Mouse (Mus musculus): ENCODE measurements around the gene Stpg3.

Stpg3 gene

DNA sequence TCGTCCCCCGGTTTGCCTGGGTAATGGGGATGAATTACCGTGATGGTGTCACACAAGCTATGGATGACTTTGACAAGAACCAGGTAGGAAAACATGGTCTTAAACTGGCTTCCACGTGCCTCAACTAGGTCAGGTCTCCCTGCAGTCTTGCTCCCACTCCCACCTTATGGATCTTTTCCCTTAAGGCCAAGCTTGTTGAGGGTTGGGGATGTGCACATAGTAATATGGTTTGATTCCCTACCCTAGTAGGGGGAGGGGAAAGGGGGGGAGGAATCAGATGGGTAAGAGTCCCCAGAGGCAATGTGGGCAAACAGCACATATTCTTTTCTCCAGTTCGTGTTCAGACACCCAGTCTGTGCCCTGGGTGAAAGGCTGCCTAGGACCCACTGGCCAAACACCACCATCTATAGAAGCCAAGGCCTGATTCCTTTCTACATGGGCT is 6.9 kb upstream of the Stpg3 start:
- in situ Hi-C loops (cut with MboI; ENCODE audit: low pct_unique_long_range_greater_than_20kb in 1 of 2, low sequenced_read_pairs in 2 of 2, unreplicated experiment in 1 of 2) = no loop called here

DNA sequence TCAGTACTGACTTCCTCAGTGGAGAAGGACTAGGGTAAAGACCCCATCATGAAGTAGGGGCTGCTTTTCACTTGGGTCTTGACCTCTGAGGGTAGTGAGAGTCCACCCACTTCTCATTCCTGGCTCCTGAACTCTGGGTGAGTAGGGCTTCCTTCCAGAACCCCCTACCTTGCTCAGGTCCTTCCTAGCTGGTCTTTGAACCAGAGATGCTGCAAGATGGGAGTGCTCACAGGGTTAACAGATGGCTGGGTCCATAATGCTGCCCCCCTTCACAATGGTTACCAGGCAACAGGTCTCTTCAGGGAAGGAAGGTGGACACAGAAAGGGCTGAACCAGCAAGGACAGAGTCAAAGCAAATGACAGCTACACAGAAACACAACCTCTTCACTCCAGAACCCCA is 4.0 kb upstream of the Stpg3 start, which contains the start of gene Fam166a:
Fam166a (plus strand) TSS at position 301 of the 400 bp plus-strand sequence.
- in situ Hi-C loops (cut with MboI; ENCODE audit: low pct_unique_long_range_greater_than_20kb in 1 of 2, low sequenced_read_pairs in 2 of 2, unreplicated experiment in 1 of 2) = no loop called here

GRCm38 (mm10) chr2:25217666-25218065 is 3.2 kb upstream of the Stpg3 start:
- in situ Hi-C loops (cut with MboI; ENCODE audit: low pct_unique_long_range_greater_than_20kb in 1 of 2, low sequenced_read_pairs in 2 of 2, unreplicated experiment in 1 of 2) = no loop called here

DNA sequence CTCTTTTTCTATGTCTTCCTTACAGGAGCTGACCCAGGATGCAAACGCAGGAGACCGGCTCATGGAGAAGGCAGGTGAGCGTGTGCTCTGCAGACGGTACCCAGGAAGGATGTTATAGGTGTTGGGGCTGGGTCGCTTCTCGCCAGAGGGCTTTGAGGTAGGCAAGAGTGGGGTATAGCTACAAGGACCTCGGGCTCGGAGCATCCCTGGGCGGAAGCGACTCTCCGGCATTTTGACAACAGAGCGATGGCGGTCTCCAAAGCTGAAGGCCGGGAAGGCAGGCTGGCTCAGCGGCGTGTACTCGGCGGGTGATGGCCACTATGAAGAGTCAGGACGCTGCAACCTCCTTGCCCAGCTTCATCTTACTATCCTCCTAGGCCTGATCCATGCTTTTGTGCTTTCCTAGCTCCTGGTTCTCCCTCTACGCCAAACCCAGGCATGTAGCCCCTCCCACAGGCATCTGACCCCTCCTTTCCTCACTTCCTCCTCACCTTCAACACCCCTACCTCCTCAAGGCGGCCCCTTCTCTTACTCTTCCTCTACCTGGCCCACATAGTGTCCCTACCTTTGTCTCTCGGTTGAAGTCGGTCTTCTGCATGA is 1.1 kb downstream of the Stpg3 start:
- in situ Hi-C loops (cut with MboI; ENCODE audit: low pct_unique_long_range_greater_than_20kb in 1 of 2, low sequenced_read_pairs in 2 of 2, unreplicated experiment in 1 of 2) = no loop called here

DNA sequence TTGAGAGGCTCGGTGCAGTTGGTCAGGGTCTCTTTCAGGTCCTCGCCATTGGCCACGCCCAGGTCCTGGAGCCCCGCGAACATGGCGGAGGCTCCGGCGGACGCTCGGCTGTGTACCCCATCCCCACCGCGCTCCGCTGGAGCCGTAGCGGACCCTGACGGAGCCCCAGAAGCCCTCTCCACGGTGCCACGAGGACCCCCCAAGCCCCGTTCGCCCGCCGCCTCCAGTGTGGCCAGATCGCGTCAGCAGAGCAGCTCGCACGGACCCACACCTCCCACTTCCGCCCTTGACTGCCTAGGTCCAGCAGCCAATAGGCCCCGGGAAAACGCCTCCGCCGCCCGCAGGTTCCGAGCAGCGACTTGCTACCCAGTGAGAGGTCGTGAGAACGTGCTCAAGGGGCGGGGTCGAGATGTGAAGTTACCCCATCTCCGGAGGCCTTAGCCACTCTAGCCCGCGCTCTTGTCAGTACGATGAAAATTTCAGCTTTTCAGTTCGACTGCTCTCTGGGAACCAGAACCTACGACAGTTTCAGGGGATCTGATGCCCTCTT is 3.2 kb downstream of the Stpg3 start, which contains the start of gene Nelfb:
Nelfb (minus strand) TSS at position 369 of the 550 bp plus-strand sequence.
- in situ Hi-C loops (cut with MboI; ENCODE audit: low pct_unique_long_range_greater_than_20kb in 1 of 2, low sequenced_read_pairs in 2 of 2, unreplicated experiment in 1 of 2) = no loop called here

- in situ Hi-C loops (cut with MboI; ENCODE audit: low pct_unique_long_range_greater_than_20kb in 1 of 2, low sequenced_read_pairs in 2 of 2, unreplicated experiment in 1 of 2) = no loop called here
Observed at GRCm38 (mm10) chr2:25210686-25211085, 3.8 kb downstream of the Stpg3 start.

DNA sequence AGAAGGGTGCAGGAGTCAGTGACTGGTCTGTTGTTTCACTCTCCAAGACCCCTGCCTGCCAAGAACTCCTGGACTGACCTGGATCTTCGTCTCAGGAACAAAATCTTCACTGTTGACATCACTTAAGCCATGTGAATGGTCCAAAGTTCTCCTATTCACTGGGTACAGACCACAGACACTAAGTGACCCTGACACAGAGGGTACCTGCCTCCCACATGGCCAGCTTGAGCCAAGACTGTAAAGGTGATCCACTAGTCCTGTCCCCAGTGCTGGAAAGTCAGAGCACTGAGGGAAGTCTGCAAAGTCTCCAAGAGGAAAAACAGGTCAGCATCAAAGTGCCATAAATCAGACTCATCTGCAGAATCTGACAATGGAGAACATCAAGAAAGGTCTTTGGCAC is 6.8 kb downstream of the Stpg3 start:
- in situ Hi-C loops (cut with MboI; ENCODE audit: low pct_unique_long_range_greater_than_20kb in 1 of 2, low sequenced_read_pairs in 2 of 2, unreplicated experiment in 1 of 2) = no loop called here

DNA sequence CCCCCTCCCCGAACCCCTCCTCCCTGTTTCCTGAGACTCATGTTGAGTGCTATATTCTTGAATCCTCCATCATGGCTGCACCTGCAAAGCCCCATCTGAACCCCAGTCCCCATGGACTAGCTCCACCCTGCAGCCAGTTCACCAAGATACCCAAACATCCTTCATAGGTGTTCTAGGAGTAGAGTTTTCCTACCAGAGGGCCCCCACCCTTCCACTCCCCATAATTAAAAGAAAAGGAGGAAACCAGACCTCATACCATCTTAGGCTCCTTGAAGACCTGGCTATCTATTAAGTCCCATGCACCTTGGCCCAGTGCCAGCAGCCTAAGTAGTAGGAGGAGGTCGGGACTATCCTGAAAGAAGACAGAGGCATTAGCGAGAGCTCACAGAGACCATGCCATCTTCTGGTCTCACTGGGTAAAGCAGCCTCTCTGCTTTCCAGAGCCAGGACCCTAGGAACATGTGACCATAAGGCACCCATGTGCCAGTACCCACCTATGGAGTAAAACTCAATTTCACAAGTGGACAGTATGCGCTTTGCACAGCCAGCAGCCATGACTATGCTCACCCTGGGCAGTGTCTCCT is 10.7 kb downstream of the Stpg3 start:
- in situ Hi-C loops (cut with MboI; ENCODE audit: low pct_unique_long_range_greater_than_20kb in 1 of 2, low sequenced_read_pairs in 2 of 2, unreplicated experiment in 1 of 2) = no loop called here

- in situ Hi-C loops (cut with MboI; ENCODE audit: low pct_unique_long_range_greater_than_20kb in 1 of 2, low sequenced_read_pairs in 2 of 2, unreplicated experiment in 1 of 2) = no loop called here
Observed at GRCm38 (mm10) chr2:25200631-25201030, 13.8 kb downstream of the Stpg3 start.

DNA sequence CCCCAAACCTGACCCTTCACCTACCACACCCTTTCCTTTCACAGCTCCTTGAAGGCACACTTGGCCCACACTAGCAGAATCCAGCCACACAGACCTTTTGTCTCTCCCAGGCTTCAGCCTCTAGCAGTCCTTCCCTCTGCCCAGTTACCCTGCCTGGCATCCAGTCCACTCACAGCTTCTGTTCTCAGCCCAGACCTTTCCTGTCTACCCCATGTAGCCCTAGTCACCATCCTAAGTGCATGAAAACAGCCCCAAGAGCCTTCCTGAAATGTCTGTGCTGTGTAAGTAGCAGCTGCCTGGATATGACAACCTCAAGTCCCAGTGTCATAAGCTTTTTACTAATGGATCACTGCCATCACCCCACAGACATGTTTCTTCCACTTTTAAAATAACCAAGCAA is 16.5 kb downstream of the Stpg3 start:
- in situ Hi-C loops (cut with MboI; ENCODE audit: low pct_unique_long_range_greater_than_20kb in 1 of 2, low sequenced_read_pairs in 2 of 2, unreplicated experiment in 1 of 2) = loop anchor here in 1 of 2 experiments (10.0 kb wide), 1 partner anchor 57 kb away; the partner anchor contains the start of gene Tmem203

GRCm38 (mm10) chr2:25197191-25197590 is 17.2 kb downstream of the Stpg3 start:
- in situ Hi-C loops (cut with MboI; ENCODE audit: low pct_unique_long_range_greater_than_20kb in 1 of 2, low sequenced_read_pairs in 2 of 2, unreplicated experiment in 1 of 2) = loop anchor here in 1 of 2 experiments (10.0 kb wide), 1 partner anchor 58 kb away; the partner anchor contains the start of gene Tmem203

DNA sequence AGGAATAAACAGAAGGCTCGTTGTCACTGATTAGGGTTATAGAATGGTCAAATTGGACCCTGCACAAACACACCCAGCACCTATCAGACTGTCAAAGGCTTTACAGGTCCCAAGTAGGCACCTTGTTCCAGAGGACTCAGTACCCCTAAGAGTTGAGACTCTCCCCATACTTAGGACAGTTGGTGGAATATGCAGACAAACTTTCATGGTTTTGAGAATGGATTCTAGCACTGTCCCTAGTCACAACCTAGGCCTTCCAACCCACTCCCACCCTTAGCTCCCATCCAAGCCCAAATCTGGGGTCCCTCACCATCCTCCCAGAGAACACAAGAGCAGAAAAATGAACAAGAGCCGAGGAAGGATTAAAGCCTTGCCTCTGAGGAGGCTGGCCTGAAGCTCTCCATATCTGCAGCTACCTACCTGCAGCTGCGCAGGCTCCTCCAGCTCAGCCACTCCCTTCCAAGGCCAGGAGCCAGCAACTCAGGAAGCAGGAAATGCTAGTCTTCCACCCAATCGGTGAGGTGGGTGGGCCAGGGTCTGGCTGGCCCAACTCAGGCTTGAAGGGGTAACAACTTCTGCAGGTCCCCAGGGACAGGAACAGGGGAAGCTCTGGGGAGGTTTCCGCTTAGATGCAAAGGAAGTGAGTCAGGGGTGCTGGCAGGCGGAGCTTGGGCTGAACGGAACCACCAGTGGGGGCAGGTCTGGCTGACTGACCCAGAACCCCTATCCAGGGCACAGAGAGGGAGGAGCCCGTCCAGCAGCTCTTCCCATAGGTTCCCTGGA is 18.1 kb downstream of the Stpg3 start, which contains the start of gene Tor4a:
Tor4a (minus strand) TSS at position 715 of the 783 bp plus-strand sequence.
- in situ Hi-C loops (cut with MboI; ENCODE audit: low pct_unique_long_range_greater_than_20kb in 1 of 2, low sequenced_read_pairs in 2 of 2, unreplicated experiment in 1 of 2) = loop anchor here in 1 of 2 experiments (10.0 kb wide), 1 partner anchor 58 kb away; the partner anchor contains the start of gene Tmem203

DNA sequence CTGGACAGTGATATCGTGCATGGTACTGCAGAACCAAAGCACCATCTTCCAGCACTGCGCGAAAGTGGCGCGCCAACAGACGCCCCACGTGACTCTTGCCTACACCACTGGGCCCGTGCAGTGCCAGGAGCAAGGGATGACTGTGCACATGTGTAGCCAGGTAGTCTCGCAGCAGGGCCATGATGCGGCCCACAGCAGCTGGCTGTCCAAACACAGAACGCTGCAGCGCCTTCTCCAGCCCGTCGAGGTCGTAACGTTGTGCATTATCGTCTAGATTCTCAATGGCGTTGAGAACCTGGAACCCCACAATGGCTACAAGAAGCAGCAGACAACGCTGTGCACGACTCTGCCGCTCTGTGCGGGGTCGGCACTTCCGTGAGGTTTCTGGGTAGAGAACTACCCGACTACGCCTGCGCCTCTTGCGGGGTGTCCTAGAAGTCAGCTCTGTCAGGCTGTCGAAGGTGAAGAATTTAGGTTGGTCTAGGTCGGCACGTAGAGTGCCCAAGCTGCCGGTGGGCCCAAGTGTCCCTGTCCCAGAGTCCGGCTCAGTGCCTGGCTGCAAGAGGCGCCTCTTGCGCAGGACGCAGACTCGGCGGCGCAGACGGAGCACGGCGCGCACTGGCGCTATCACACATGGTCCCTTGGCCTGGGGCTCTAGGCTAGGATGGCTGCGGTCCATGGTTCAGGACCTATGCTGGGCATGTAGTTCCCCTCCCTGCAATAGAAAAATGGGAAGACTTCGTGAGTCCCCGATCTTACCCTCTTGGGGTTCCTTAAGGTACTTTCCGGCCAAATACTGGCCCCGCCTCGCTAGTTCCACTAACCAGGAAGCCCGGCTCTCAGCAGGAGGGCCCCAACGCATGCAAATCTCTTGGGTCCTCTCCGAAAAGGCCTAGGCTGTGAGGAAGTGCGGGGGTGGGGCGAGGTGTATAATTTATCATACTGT is 19.0 kb downstream of the Stpg3 start:
- in situ Hi-C loops (cut with MboI; ENCODE audit: low pct_unique_long_range_greater_than_20kb in 1 of 2, low sequenced_read_pairs in 2 of 2, unreplicated experiment in 1 of 2) = loop anchor here in 1 of 2 experiments (10.0 kb wide), 1 partner anchor 59 kb away; the partner anchor contains the start of gene Tmem203

DNA sequence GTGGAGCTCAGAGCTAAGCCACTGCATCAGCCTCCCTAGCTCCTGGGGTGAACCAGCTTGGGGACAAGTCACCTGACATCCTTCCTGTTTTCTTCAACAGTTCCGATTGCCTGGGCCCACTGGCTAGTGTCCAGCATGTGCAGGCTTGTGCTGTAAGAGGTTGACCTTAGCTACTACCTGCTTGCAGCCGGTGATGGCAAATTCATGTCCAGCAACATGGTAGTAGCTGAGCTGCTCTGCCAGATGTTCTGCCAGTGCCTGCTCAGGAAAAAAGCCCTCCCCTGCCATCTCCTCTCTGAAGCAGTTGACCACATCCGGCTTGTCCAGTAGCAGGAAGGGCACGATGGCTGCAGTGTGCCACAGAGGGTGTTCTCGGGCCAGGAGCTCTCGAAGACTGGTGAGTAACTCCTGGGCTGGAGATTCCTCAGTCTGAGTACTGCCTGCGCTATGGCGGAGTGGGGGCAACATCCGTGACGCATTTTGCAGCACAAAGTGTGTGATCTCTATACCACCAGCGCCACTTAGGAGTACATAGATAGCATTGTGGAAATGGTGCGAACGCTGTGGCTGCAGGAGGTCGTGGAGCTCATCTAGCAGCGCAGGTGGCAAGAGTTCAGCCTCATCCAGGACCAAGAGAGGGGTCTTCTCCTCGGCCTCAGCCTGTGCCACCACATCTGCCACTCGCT is 19.8 kb downstream of the Stpg3 start:
- in situ Hi-C loops (cut with MboI; ENCODE audit: low pct_unique_long_range_greater_than_20kb in 1 of 2, low sequenced_read_pairs in 2 of 2, unreplicated experiment in 1 of 2) = loop anchor here in 1 of 2 experiments (10.0 kb wide), 1 partner anchor 60 kb away; the partner anchor contains the start of gene Tmem203

DNA sequence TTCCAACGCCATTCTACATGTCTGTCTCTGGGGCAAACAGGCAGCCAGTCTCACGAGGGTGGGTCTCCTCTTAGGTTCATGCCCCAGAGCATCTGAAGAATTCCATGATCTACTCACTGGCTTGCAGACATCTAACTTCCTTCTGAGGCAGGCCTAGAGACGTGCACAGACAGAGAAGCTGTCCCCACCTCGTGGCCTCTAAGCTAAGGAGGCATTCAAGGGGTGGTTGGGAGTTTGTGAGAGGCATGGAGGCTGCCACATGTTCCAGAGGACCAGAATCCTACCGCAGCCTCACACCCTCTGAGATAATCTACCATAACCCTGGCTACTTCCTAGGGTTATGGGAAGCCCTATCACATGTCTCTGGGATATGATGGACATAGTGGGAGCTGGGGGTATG is 20.4 kb downstream of the Stpg3 start:
- in situ Hi-C loops (cut with MboI; ENCODE audit: low pct_unique_long_range_greater_than_20kb in 1 of 2, low sequenced_read_pairs in 2 of 2, unreplicated experiment in 1 of 2) = loop anchor here in 1 of 2 experiments (10.0 kb wide), 1 partner anchor 61 kb away; the partner anchor contains the start of gene Tmem203

GRCm38 (mm10) chr2:25193330-25193770 is 21.1 kb downstream of the Stpg3 start:
- in situ Hi-C loops (cut with MboI; ENCODE audit: low pct_unique_long_range_greater_than_20kb in 1 of 2, low sequenced_read_pairs in 2 of 2, unreplicated experiment in 1 of 2) = loop anchor here in 1 of 2 experiments (10.0 kb wide), 1 partner anchor 61 kb away; the partner anchor contains the start of gene Tmem203

GRCm38 (mm10) chr2:25187841-25188240 is 26.6 kb downstream of the Stpg3 start:
- in situ Hi-C loops (cut with MboI; ENCODE audit: low pct_unique_long_range_greater_than_20kb in 1 of 2, low sequenced_read_pairs in 2 of 2, unreplicated experiment in 1 of 2) = no loop called here
